Mouse (Mus musculus): ENCODE measurements around the gene Cyp27b1. TPM values are rescaled to one million over a fixed set of nuclear protein-coding genes. Genes with fewer than 3 reads are reported as not detected.
A peak's percentile ranks its signal among the peaks of the same experiment; 100 is the strongest.

The Cyp27b1 gene
- polyA plus RNA-seq, 1 experiment, result 0.15 TPM

- no peaks in the 10 kb centered on the region for H3K27me3 ChIP-seq (replicated peaks)
- H3K4me3 ChIP-seq (replicated peaks), result peak overlapping the region; percentile 95
- TF ChIP-seq GATA1 (IDR thresholded peaks at IDR 0.05; ENCODE audit: borderline replicate concordance, low read length) (no peak), FLI1 (IDR thresholded peaks at IDR 0.05; ENCODE audit: low read length) (no peak)
- peaks cover 43% of the 10 kb centered on the region for H3K4me1 ChIP-seq
- peaks cover 6% of the 10 kb centered on the region; the same call in 1 of the 2 replicates for H3K9me3 ChIP-seq
- peaks cover 35% of the 10 kb centered on the region for H3K36me3 ChIP-seq (replicated peaks; ENCODE audit: low read length)
These were observed 28.0 kb downstream of the Cyp27b1 start for GRCm38 (mm10) chr10:127076082-127076481.

- peaks cover 38% of the 10 kb centered on the region for H3K4me1 ChIP-seq
- TF ChIP-seq FLI1 (IDR thresholded peaks at IDR 0.05; ENCODE audit: low read length), result no peak
- TF ChIP-seq GATA1 (IDR thresholded peaks at IDR 0.05; ENCODE audit: borderline replicate concordance, low read length), result no peak
These were observed 29.5 kb downstream of the Cyp27b1 start for GRCm38 (mm10) chr10:127077515-127077914.

GRCm38 (mm10) chr10:127078001-127078676, 30.1 kb downstream of the Cyp27b1 start:
- Histone ChIP-seq H3K27me3 (replicated peaks) (no peaks in the 10 kb centered on the region), H3K4me3 (replicated peaks) (no peak overlapping the region), H3K36me3 (replicated peaks; ENCODE audit: low read length) (peaks cover 55% of the 10 kb centered on the region), H3K4me1 (peaks cover 44% of the 10 kb centered on the region), H3K9me3 (peaks cover 6% of the 10 kb centered on the region; the same call in 1 of the 2 replicates)
- no peak for TF ChIP-seq FLI1 (IDR thresholded peaks at IDR 0.05; ENCODE audit: low read length)
- TF ChIP-seq GATA1 (IDR thresholded peaks at IDR 0.05; ENCODE audit: borderline replicate concordance, low read length), result no peak

More at GRCm38 (mm10) chr10:127077515-127077914, 29.5 kb downstream of the Cyp27b1 start:
- Histone ChIP-seq H3K36me3 (replicated peaks; ENCODE audit: low read length) (peaks cover 49% of the 10 kb centered on the region), H3K27me3 (replicated peaks) (no peaks in the 10 kb centered on the region), H3K9me3 (peaks cover 6% of the 10 kb centered on the region; the same call in 1 of the 2 replicates), H3K4me3 (replicated peaks) (no peak overlapping the region)

- Histone ChIP-seq H3K36me3 (replicated peaks; ENCODE audit: low read length) (peaks cover 63% of the 10 kb centered on the region), H3K4me3 (replicated peaks) (no peak overlapping the region), H3K27me3 (replicated peaks) (no peaks in the 10 kb centered on the region), H3K4me1 (peaks cover 51% of the 10 kb centered on the region), H3K9me3 (peaks cover 6% of the 10 kb centered on the region; the same call in 1 of the 2 replicates)
- TF ChIP-seq FLI1 (IDR thresholded peaks at IDR 0.05; ENCODE audit: low read length) (no peak), GATA1 (IDR thresholded peaks at IDR 0.05; ENCODE audit: borderline replicate concordance, low read length) (no peak)
These were observed 30.9 kb downstream of the Cyp27b1 start for GRCm38 (mm10) chr10:127078677-127079575.

GRCm38 (mm10) chr10:127079665-127080391, 31.8 kb downstream of the Cyp27b1 start:
- H3K9me3 ChIP-seq, result peaks cover 6% of the 10 kb centered on the region; the same call in 1 of the 2 replicates
- peaks cover 50% of the 10 kb centered on the region for H3K4me1 ChIP-seq
- TF ChIP-seq GATA1 (IDR thresholded peaks at IDR 0.05; ENCODE audit: borderline replicate concordance, low read length) (no peak), FLI1 (IDR thresholded peaks at IDR 0.05; ENCODE audit: low read length) (no peak)
- peaks cover 72% of the 10 kb centered on the region for H3K36me3 ChIP-seq (replicated peaks; ENCODE audit: low read length)
- H3K4me3 ChIP-seq (replicated peaks), result no peak overlapping the region
- no peaks in the 10 kb centered on the region for H3K27me3 ChIP-seq (replicated peaks)

- Histone ChIP-seq H3K9me3 (peaks cover 6% of the 10 kb centered on the region; the same call in 1 of the 2 replicates), H3K4me1 (peaks cover 36% of the 10 kb centered on the region), H3K4me3 (replicated peaks) (no peak overlapping the region), H3K36me3 (replicated peaks; ENCODE audit: low read length) (peaks cover 82% of the 10 kb centered on the region), H3K27me3 (replicated peaks) (no peaks in the 10 kb centered on the region)
- TF ChIP-seq GATA1 (IDR thresholded peaks at IDR 0.05; ENCODE audit: borderline replicate concordance, low read length), result no peak
- no peak for TF ChIP-seq FLI1 (IDR thresholded peaks at IDR 0.05; ENCODE audit: low read length)
These were observed 33.1 kb downstream of the Cyp27b1 start for GRCm38 (mm10) chr10:127080901-127081780.

- H3K36me3 ChIP-seq (replicated peaks; ENCODE audit: low read length), result peaks cover 92% of the 10 kb centered on the region
- peaks cover 6% of the 10 kb centered on the region; the same call in 1 of the 2 replicates for H3K9me3 ChIP-seq
- peaks cover 27% of the 10 kb centered on the region for H3K4me1 ChIP-seq
- H3K4me3 ChIP-seq (replicated peaks), result no peak overlapping the region
- H3K27me3 ChIP-seq (replicated peaks), result no peaks in the 10 kb centered on the region
- TF ChIP-seq GATA1 (IDR thresholded peaks at IDR 0.05; ENCODE audit: borderline replicate concordance, low read length), result no peak
- TF ChIP-seq FLI1 (IDR thresholded peaks at IDR 0.05; ENCODE audit: low read length), result no peak
These were observed 34.1 kb downstream of the Cyp27b1 start for GRCm38 (mm10) chr10:127081996-127082620.

GRCm38 (mm10) chr10:127083292-127083914, 35.4 kb downstream of the Cyp27b1 start:
- TF ChIP-seq GATA1 (IDR thresholded peaks at IDR 0.05; ENCODE audit: borderline replicate concordance, low read length) (no peak), FLI1 (IDR thresholded peaks at IDR 0.05; ENCODE audit: low read length) (no peak)
- Histone ChIP-seq H3K4me3 (replicated peaks) (no peak overlapping the region), H3K4me1 (peaks cover 15% of the 10 kb centered on the region), H3K27me3 (replicated peaks) (no peaks in the 10 kb centered on the region), H3K9me3 (peaks cover 6% of the 10 kb centered on the region; the same call in 1 of the 2 replicates), H3K36me3 (replicated peaks; ENCODE audit: low read length) (peaks cover 95% of the 10 kb centered on the region)

Data from megakaryocyte, embryonic 14.5 days (primary cell).